Mouse (Mus musculus): Measurements from ENCODE around the gene Dctn1. TPM values are rescaled to one million over a fixed set of nuclear protein-coding genes. Genes with fewer than 3 reads are reported as not detected.

Dctn1 gene
- polyA plus RNA-seq, 1 experiment from 2014 or later: 75.0 TPM

DNA sequence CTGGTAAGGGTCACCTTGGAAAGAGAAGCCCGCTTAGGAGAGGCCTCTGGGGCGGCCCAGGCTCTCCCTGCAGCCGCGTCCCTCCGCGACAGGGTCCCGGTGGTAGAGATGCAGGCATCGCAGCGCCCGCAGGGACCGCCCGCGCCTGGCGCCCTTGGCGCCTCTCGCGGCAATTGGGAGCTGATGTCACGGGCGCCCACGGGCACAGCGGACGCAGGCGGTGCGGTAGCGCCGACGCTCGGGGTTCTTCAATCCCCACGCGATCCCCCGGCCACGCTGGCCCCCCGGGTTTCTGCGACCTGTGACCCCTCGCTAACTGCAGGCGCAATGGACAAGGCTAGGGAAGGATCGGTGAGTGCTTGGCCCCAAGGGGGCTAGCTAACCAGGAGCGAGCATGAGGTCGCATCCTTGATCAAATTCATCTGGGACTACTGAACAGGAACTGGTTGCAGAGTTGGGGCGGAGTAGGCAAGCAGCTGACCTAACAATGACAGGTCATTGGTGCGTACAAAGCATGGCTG, 23.4 kb upstream of the Dctn1 start:
- Histone ChIP-seq H3K27ac (ENCODE audit: low read depth, low read length) (no peak overlapping the region), H3K27me3 (ENCODE audit: control insufficient read depth, insufficient read depth, low read length) (no peaks in the 10 kb centered on the region), H3K36me3 (ENCODE audit: control insufficient read depth, insufficient read depth, low read length) (peaks cover 6% of the 10 kb centered on the region; the same call in 1 of the 2 replicates), H3K9ac (ENCODE audit: low read depth, low read length) (peak overlapping the region; percentile 62), H3K4me2 (replicated peaks; ENCODE audit: low read depth, low read length) (peak overlapping the region; percentile 61), H3K4me1 (ENCODE audit: control insufficient read depth, insufficient read depth, low read length) (peaks cover 26% of the 10 kb centered on the region), H3K9me3 (ENCODE audit: control insufficient read depth, low read length) (no peaks in the 10 kb centered on the region), H3K4me3 (ENCODE audit: low read length) (peak overlapping the region; percentile 30)
- WGBS: 3% methylated on average over 38 of the region's 41 CpGs
- ATAC-seq (ENCODE audit: low FRiP score, low TSS enrichment): no peak

- H3K4me1 ChIP-seq (ENCODE audit: control insufficient read depth, insufficient read depth, low read length): peaks cover 25% of the 10 kb centered on the region
Observed at GRCm38 (mm10) chr6:83142886-83143285, 22.8 kb upstream of the Dctn1 start.

GRCm38 (mm10) chr6:83145209-83145608, 20.5 kb upstream of the Dctn1 start:
- Histone ChIP-seq H3K9ac (ENCODE audit: low read depth, low read length) (no peak overlapping the region), H3K4me1 (ENCODE audit: control insufficient read depth, insufficient read depth, low read length) (peaks cover 13% of the 10 kb centered on the region; the same call in 1 of the 2 replicates), H3K4me2 (replicated peaks; ENCODE audit: low read depth, low read length) (no peak overlapping the region), H3K4me3 (ENCODE audit: low read length) (no peak overlapping the region), H3K27me3 (ENCODE audit: control insufficient read depth, insufficient read depth, low read length) (no peaks in the 10 kb centered on the region), H3K36me3 (ENCODE audit: control insufficient read depth, insufficient read depth, low read length) (peaks cover 28% of the 10 kb centered on the region), H3K9me3 (ENCODE audit: control insufficient read depth, low read length) (no peaks in the 10 kb centered on the region), H3K27ac (ENCODE audit: low read depth, low read length) (no peak overlapping the region)
- WGBS: 81% methylated on average over 2 of the region's 2 CpGs
- no peak for ATAC-seq (ENCODE audit: low FRiP score, low TSS enrichment)

More at GRCm38 (mm10) chr6:83142886-83143285, 22.8 kb upstream of the Dctn1 start:
- Histone ChIP-seq H3K9me3 (ENCODE audit: control insufficient read depth, low read length) (no peaks in the 10 kb centered on the region), H3K4me3 (ENCODE audit: low read length) (no peak overlapping the region), H3K27ac (ENCODE audit: low read depth, low read length) (no peak overlapping the region), H3K36me3 (ENCODE audit: control insufficient read depth, insufficient read depth, low read length) (peaks cover 11% of the 10 kb centered on the region), H3K27me3 (ENCODE audit: control insufficient read depth, insufficient read depth, low read length) (no peaks in the 10 kb centered on the region), H3K4me2 (replicated peaks; ENCODE audit: low read depth, low read length) (no peak overlapping the region), H3K9ac (ENCODE audit: low read depth, low read length) (0 out of 2 replicates have a peak overlapping the region, but pooled peaks have one; percentile 7)
- 47% methylated on average over 11 of the region's 11 CpGs for WGBS
- ATAC-seq (ENCODE audit: low FRiP score, low TSS enrichment): no peak

GRCm38 (mm10) chr6:83145805-83146204, 19.9 kb upstream of the Dctn1 start:
- Histone ChIP-seq H3K4me3 (ENCODE audit: low read length) (no peak overlapping the region), H3K9ac (ENCODE audit: low read depth, low read length) (no peak overlapping the region), H3K4me1 (ENCODE audit: control insufficient read depth, insufficient read depth, low read length) (peaks cover 13% of the 10 kb centered on the region; the same call in 1 of the 2 replicates), H3K4me2 (replicated peaks; ENCODE audit: low read depth, low read length) (no peak overlapping the region), H3K36me3 (ENCODE audit: control insufficient read depth, insufficient read depth, low read length) (peaks cover 34% of the 10 kb centered on the region), H3K27me3 (ENCODE audit: control insufficient read depth, insufficient read depth, low read length) (no peaks in the 10 kb centered on the region), H3K9me3 (ENCODE audit: control insufficient read depth, low read length) (no peaks in the 10 kb centered on the region), H3K27ac (ENCODE audit: low read depth, low read length) (0 out of 2 replicates have a peak overlapping the region, but pooled peaks have one; percentile 24)
- 66% methylated on average over 9 of the region's 9 CpGs for WGBS
- ATAC-seq (ENCODE audit: low FRiP score, low TSS enrichment): no peak

GRCm38 (mm10) chr6:83147280-83147679, 18.4 kb upstream of the Dctn1 start:
- Histone ChIP-seq H3K4me3 (ENCODE audit: low read length) (no peak overlapping the region), H3K4me2 (replicated peaks; ENCODE audit: low read depth, low read length) (no peak overlapping the region), H3K27ac (ENCODE audit: low read depth, low read length) (no peak overlapping the region), H3K9me3 (ENCODE audit: control insufficient read depth, low read length) (no peaks in the 10 kb centered on the region), H3K27me3 (ENCODE audit: control insufficient read depth, insufficient read depth, low read length) (no peaks in the 10 kb centered on the region), H3K4me1 (ENCODE audit: control insufficient read depth, insufficient read depth, low read length) (peaks cover 6% of the 10 kb centered on the region; the same call in 1 of the 2 replicates), H3K9ac (ENCODE audit: low read depth, low read length) (no peak overlapping the region), H3K36me3 (ENCODE audit: control insufficient read depth, insufficient read depth, low read length) (peaks cover 39% of the 10 kb centered on the region)
- WGBS: 37% methylated on average over 7 of the region's 7 CpGs
- peak; percentile 18; the same call in 1 of the 2 replicates for ATAC-seq (ENCODE audit: low FRiP score, low TSS enrichment)

GRCm38 (mm10) chr6:83151721-83152120, 14.0 kb upstream of the Dctn1 start:
- no peak for ATAC-seq (ENCODE audit: low FRiP score, low TSS enrichment)
- Histone ChIP-seq H3K4me2 (replicated peaks; ENCODE audit: low read depth, low read length) (no peak overlapping the region), H3K9ac (ENCODE audit: low read depth, low read length) (no peak overlapping the region), H3K4me1 (ENCODE audit: control insufficient read depth, insufficient read depth, low read length) (peaks cover 8% of the 10 kb centered on the region; the same call in 1 of the 2 replicates), H3K36me3 (ENCODE audit: control insufficient read depth, insufficient read depth, low read length) (peaks cover 44% of the 10 kb centered on the region), H3K27me3 (ENCODE audit: control insufficient read depth, insufficient read depth, low read length) (no peaks in the 10 kb centered on the region), H3K9me3 (ENCODE audit: control insufficient read depth, low read length) (no peaks in the 10 kb centered on the region), H3K27ac (ENCODE audit: low read depth, low read length) (no peak overlapping the region), H3K4me3 (ENCODE audit: low read length) (no peak overlapping the region)
- 40% methylated on average over 8 of the region's 8 CpGs for WGBS

DNA sequence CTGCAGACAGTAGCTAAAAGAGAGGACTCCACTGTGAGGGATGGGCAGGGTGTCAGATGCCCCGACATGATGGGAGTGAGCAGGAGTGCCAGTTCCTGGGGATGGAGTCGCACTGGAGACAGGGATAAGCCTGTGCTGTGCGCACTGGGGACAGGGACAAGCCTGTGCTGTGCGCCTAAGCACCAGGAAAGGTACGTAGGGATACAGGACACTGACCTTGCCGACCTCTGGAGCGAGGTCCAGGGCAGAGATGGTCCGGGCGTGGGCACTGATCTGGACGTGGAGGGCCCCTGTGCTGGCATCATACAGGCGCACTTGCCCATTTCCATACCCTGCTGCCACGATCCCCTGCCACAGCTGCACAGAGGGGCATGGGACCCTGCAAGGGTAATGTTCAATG, 12.7 kb upstream of the Dctn1 start:
- 90% methylated on average over 12 of the region's 12 CpGs for WGBS
- Histone ChIP-seq H3K4me3 (ENCODE audit: low read length) (no peak overlapping the region), H3K36me3 (ENCODE audit: control insufficient read depth, insufficient read depth, low read length) (peaks cover 34% of the 10 kb centered on the region)

DNA sequence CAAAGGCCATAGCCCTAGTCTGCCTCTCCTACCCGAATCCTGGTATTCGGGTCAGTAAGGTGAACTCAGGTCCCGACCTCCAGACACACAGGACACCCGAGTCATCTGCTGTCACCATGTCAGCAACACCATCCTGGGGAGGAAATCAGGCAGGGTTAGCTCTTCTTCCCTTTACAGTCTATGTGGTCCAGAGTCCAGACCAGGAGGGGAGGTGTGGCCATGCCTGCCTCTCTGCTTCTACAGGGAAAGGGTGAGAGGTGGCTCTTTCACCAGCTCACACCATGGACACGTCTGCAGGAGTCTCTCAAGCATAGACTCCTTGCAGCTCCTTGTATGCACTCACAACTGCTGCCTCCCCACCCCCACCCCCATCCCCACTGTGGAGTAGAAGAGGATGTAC, 12.2 kb upstream of the Dctn1 start:
- Histone ChIP-seq H3K4me1 (ENCODE audit: control insufficient read depth, insufficient read depth, low read length) (peaks cover 5% of the 10 kb centered on the region; the same call in 1 of the 2 replicates), H3K36me3 (ENCODE audit: control insufficient read depth, insufficient read depth, low read length) (peaks cover 31% of the 10 kb centered on the region; the same call in 1 of the 2 replicates), H3K27ac (ENCODE audit: low read depth, low read length) (no peak overlapping the region), H3K9me3 (ENCODE audit: control insufficient read depth, low read length) (no peaks in the 10 kb centered on the region), H3K9ac (ENCODE audit: low read depth, low read length) (no peak overlapping the region), H3K27me3 (ENCODE audit: control insufficient read depth, insufficient read depth, low read length) (no peaks in the 10 kb centered on the region), H3K4me2 (replicated peaks; ENCODE audit: low read depth, low read length) (no peak overlapping the region), H3K4me3 (ENCODE audit: low read length) (no peak overlapping the region)
- 68% methylated on average over 5 of the region's 5 CpGs for WGBS
- ATAC-seq (ENCODE audit: low FRiP score, low TSS enrichment): no peak

More for the DNA sequence above, 12.7 kb upstream of the Dctn1 start:
- no peaks in the 10 kb centered on the region for H3K9me3 ChIP-seq (ENCODE audit: control insufficient read depth, low read length)
- no peak overlapping the region for H3K27ac ChIP-seq (ENCODE audit: low read depth, low read length)
- peaks cover 5% of the 10 kb centered on the region; the same call in 1 of the 2 replicates for H3K4me1 ChIP-seq (ENCODE audit: control insufficient read depth, insufficient read depth, low read length)
- H3K9ac ChIP-seq (ENCODE audit: low read depth, low read length): no peak overlapping the region
- H3K4me2 ChIP-seq (replicated peaks; ENCODE audit: low read depth, low read length): no peak overlapping the region
- H3K27me3 ChIP-seq (ENCODE audit: control insufficient read depth, insufficient read depth, low read length): no peaks in the 10 kb centered on the region
- no peak for ATAC-seq (ENCODE audit: low FRiP score, low TSS enrichment)

- Histone ChIP-seq H3K4me1 (ENCODE audit: control insufficient read depth, insufficient read depth, low read length) (peaks cover 5% of the 10 kb centered on the region; the same call in 1 of the 2 replicates), H3K27ac (ENCODE audit: low read depth, low read length) (no peak overlapping the region), H3K36me3 (ENCODE audit: control insufficient read depth, insufficient read depth, low read length) (peaks cover 14% of the 10 kb centered on the region; the same call in 1 of the 2 replicates), H3K9me3 (ENCODE audit: control insufficient read depth, low read length) (no peaks in the 10 kb centered on the region), H3K4me3 (ENCODE audit: low read length) (peak overlapping the region; percentile 56), H3K27me3 (ENCODE audit: control insufficient read depth, insufficient read depth, low read length) (peaks cover 3% of the 10 kb centered on the region), H3K4me2 (replicated peaks; ENCODE audit: low read depth, low read length) (peak overlapping the region; percentile 67), H3K9ac (ENCODE audit: low read depth, low read length) (peak overlapping the region; percentile 40; the same call in 1 of the 2 replicates)
- ATAC-seq (ENCODE audit: low FRiP score, low TSS enrichment): peak; percentile 28
- 8% methylated on average over 23 of the region's 23 CpGs for WGBS
Observed at GRCm38 (mm10) chr6:83155552-83156238, 10.0 kb upstream of the Dctn1 start.

Measured in kidney, embryonic 14.5 days (tissue).